Mouse (Mus musculus): ENCODE results near the gene Ndufb4. TPM values are rescaled to one million over a fixed set of nuclear protein-coding genes. Genes with fewer than 3 reads are reported as not detected.

Ndufb4 gene
- total RNA-seq, 4 experiments from 2014 or later = 66.8 to 77.5 (median 69.6) TPM

GRCm38 (mm10) chr16:37637802-37638201 lies 16.5 kb downstream of the Ndufb4 start:
- DNase-seq (ENCODE audit: low spot score in 2 of 2) = no peak

DNA sequence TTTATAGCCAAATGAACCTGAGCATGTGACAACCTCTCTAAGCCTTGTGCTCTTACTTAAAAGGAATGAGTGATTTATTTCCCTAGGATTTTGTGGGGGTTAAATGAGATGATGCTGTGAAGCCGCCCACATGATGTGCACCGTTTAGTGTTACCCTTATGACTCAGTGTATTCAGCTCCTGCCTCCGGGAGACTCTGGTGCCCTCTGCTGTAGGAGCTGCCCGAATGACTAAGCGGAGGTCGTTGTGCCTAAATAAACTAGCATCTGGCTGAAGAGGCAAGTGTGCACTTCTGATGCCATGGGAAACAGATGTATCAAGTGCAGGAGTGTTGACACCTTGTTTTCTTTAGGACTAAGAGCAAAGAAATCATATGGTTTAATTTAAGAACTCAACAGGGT lies 18.1 kb downstream of the Ndufb4 start:
- no peak for DNase-seq (ENCODE audit: low spot score in 2 of 2)

DNA sequence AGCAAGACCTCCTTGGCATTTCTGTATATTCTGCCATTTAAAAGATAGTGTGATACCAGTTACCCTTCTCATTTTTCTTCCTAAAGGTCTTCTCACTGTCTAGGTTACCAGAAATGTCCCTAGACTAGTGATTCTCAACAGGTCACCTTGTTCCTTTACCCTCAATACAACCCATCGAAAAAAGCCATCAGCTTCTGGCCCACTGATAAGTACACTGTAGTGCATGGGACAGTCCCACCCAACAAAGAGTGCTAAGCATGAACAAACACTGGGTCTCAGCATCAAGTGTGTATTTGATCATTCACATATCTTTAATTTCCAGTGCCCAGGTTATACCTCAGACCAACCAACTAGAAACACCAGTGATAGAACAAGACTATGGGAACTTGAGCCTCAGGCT lies 19.2 kb downstream of the Ndufb4 start:
- DNase-seq (ENCODE audit: low spot score in 2 of 2) = no peak

GRCm38 (mm10) chr16:37634578-37634977 lies 19.7 kb downstream of the Ndufb4 start:
- no peak for DNase-seq (ENCODE audit: low spot score in 2 of 2)

- DNase-seq (ENCODE audit: low spot score in 2 of 2) = no peak
These were observed 25.2 kb downstream of the Ndufb4 start for GRCm38 (mm10) chr16:37629011-37629410.

- no peak for DNase-seq (ENCODE audit: low spot score in 2 of 2)
These were observed 25.9 kb downstream of the Ndufb4 start for GRCm38 (mm10) chr16:37628336-37628735.

- DNase-seq (ENCODE audit: low spot score in 2 of 2) = no peak
These were observed 27.8 kb downstream of the Ndufb4 start for GRCm38 (mm10) chr16:37626388-37626949.

- DNase-seq (ENCODE audit: low spot score in 2 of 2) = no peak
These were observed 31.3 kb downstream of the Ndufb4 start for GRCm38 (mm10) chr16:37622919-37623318.

DNA sequence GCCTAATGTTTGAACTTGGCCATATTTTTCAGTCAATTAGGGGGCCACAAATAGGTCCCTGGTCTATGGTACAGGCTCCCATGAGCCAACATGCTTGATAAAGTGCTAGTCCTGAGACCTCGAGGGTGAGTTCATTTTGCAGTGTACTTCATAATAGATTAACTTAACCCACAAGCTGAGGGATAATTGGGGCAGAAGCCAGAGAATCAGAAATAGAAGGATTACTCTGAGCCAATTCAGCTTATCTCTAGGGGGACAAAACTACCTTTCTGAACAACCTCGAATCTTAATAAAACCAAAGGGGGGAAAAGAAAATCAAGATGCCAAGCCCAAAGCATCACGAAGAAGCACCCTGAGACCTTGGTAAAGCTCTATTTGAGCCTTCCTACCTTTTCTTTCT lies 31.9 kb downstream of the Ndufb4 start:
- no peak for DNase-seq (ENCODE audit: low spot score in 2 of 2)

- DNase-seq (ENCODE audit: low spot score in 2 of 2) = peak; percentile 69 to 71
These were observed 36.6 kb downstream of the Ndufb4 start for GRCm38 (mm10) chr16:37617695-37618094.

DNA sequence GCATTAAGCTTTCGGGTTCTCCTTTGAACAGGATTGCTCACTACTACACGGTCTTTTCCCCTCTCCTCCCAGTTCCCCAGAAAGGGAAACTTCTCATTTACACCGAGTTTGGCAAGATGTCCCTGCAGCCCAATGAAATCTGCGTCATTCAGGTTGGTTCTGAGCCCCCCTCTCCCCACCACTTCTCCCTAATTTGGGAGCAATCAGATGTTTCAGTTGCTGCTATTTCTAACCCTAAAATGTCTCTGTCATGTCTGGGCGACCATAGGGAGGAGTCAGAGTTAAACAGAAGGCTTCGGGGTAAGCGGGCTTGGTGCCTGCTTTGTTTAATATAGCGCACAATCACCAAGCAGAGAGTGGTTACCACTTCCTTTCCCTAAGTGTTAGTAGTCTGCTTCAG lies 38.1 kb downstream of the Ndufb4 start:
- no peak for DNase-seq (ENCODE audit: low spot score in 2 of 2)

DNA sequence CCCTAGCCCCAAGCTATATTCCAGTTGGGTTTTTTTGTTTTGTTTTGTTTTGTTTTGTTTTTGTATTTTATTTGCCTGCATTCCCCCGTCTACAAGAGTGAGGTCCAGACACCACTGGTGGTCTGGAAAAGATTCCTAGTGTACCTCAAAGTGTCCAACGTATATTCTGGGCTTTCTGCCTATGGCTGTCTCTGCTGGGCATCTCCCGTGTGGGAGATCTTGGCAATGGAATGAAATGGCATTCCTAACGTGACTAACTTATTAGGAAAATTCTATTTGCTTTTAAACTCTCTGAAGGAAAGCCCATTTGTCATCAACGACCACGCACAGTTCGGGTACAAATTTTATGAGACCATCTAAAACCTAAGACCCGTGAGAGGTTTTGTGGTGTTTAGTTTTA lies 38.8 kb downstream of the Ndufb4 start:
- DNase-seq (ENCODE audit: low spot score in 2 of 2) = no peak

DNA sequence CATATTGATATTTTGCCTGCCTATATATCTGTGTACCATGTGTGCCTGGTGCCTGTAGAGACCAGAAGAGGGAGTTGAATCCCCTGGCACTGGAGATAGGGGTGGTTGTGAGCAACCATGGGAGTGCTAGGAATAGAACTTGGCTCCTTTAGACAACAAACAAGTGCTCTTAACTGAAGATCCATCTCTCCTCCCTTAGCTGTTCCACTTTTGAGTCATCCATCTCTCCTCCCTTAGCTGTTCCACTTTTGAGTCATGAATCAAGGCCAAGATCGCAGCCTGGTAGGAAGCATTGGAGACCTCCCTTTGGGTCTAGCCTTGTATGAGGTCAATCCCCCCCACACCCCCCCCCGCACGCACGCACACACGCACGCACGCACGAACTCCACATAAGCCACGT lies 39.7 kb downstream of the Ndufb4 start:
- no peak for DNase-seq (ENCODE audit: low spot score in 2 of 2)

- no peak for DNase-seq (ENCODE audit: low spot score in 2 of 2)
These were observed 42.2 kb downstream of the Ndufb4 start for GRCm38 (mm10) chr16:37612013-37612412.

GRCm38 (mm10) chr16:37611072-37611471 lies 43.2 kb downstream of the Ndufb4 start:
- DNase-seq (ENCODE audit: low spot score in 2 of 2) = no peak

DNA sequence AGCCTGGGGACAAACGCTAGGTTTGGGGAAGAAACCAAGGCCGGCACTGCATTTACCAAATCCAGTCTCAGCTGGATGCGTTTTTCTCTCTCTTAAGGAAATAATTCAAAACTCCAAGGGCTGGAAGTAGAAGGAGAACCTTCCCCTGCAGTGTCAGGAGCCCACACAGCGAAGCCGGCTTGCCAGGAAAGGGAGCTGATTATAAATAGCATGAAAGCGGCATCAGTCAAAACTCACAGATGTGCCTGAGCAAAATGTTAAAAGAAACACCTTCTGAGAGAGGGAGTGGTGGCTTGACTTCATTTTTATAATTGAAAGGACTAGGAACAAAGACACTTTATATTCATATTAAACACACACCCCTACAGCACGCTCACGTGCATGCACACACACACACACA lies 43.9 kb downstream of the Ndufb4 start:
- no peak for DNase-seq (ENCODE audit: low spot score in 2 of 2)

GRCm38 (mm10) chr16:37604243-37604642 lies 50.0 kb downstream of the Ndufb4 start:
- no peak for DNase-seq (ENCODE audit: low spot score in 2 of 2)

DNA sequence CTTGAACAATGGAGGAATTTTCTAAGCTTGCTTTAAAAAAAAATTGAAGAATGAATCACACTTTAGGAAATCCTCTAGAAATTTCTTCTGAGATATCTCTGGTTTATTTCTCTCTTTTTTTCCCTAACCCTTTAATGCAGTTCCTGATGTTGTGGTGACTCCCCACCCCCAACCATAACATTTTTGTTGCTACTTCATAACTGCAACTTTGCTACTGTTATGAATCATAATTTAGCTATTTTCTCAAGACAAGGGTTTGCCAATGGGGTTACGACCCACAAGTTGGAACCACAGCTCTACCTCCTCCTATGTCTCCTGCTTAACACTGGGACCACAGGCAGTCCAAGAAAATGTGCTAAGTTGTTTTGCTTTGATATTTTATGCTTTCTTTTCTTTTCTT lies 50.8 kb downstream of the Ndufb4 start:
- DNase-seq (ENCODE audit: low spot score in 2 of 2) = no peak

GRCm38 (mm10) chr16:37599326-37599725 lies 54.9 kb downstream of the Ndufb4 start:
- no peak for DNase-seq (ENCODE audit: low spot score in 2 of 2)

DNA sequence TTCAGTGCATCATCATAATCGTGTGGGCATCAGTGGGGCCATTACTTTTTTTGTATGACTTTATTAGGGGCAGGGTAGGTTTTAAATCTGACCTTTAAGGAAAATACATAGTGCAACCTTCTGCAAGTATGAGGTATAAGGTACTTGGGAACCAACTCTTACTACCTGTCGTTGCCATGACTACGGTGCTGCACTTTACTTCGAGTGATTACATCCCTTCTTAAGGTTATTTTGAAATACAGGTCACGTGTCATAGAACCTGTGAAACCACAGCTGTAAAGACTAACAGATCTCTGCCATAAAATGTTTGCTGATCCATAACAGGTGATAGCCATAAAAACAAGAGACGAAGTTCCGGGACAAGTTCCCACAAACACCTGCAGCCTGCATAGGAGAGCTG lies 55.8 kb downstream of the Ndufb4 start:
- no peak for DNase-seq (ENCODE audit: low spot score in 2 of 2)

- DNase-seq (ENCODE audit: low spot score in 2 of 2) = no peak
These were observed 56.8 kb downstream of the Ndufb4 start for GRCm38 (mm10) chr16:37597412-37597811.

Measured in layer of hippocampus, adult 8-10 months (tissue).